Mouse (Mus musculus) hindbrain, embryonic 15.5 days (tissue): ENCODE measurements around the gene Gpr18. TPM values are rescaled to one million over a fixed set of nuclear protein-coding genes. Genes with fewer than 3 reads are reported as not detected.

Source experiments
- ATAC-seq: fragments of 200-750 bp; cut with Nextera tagmentation; 2 replicates; pipeline ENCODE4 v1.8.0; 2017; ENCODE audit warnings: low read depth, moderate number of reproducible peaks, moderate TSS enrichment; ENCODE audit not compliant: low FRiP score
- H3K27ac ChIP-seq: fragments of 300-500 bp; sonication (generic); replicated peaks from 2 replicates; pipeline ENCODE4 v1.5.1; 2015; ENCODE audit warnings: mild to moderate bottlenecking, inconsistent platforms
- H3K27me3 ChIP-seq: fragments of 300-500 bp; sonication (generic); 2 replicates; pipeline ENCODE4 v1.6.1; 2015; ENCODE audit warnings: control low read depth, inconsistent platforms
- H3K36me3 ChIP-seq: fragments of 300-500 bp; sonication (generic); 2 replicates; pipeline ENCODE4 v1.6.1; 2015; ENCODE audit warnings: control low read depth, inconsistent platforms
- H3K4me1 ChIP-seq: fragments of 300-500 bp; sonication (generic); replicated peaks from 2 replicates; pipeline ENCODE4 v1.6.1; 2015; ENCODE audit warnings: control low read depth, inconsistent platforms
- H3K4me2 ChIP-seq: fragments of 300-500 bp; sonication (generic); 2 replicates; pipeline ENCODE4 v1.6.1; 2015; ENCODE audit warnings: moderate library complexity, mild to moderate bottlenecking, inconsistent platforms
- H3K4me3 ChIP-seq: fragments of 300-500 bp; sonication (generic); 2 replicates; pipeline ENCODE4 v1.5.1; 2015; ENCODE audit warnings: mild to moderate bottlenecking, inconsistent platforms
- H3K9ac ChIP-seq: fragments of 300-500 bp; sonication (generic); 2 replicates; pipeline ENCODE4 v1.6.1; 2015; ENCODE audit warnings: inconsistent platforms
- H3K9me3 ChIP-seq: fragments of 300-500 bp; sonication (generic); 2 replicates; pipeline ENCODE4 v1.6.1; 2016; ENCODE audit warnings: control low read depth, inconsistent platforms
- WGBS: fragments of 180-500 bp; shearing (Covaris S2); methylation state at CpG from one replicate; pipeline ENCODE4 v1.1.7; 2015; 5-methylcytosine and 5-hydroxymethylcytosine counted together
- polyA plus RNA-seq: library from polyadenylated mRNA; unstranded; fragments of >200 nt; fragmentation: Nextera tagmentation; extraction: Ambion mirVana; gene quantifications from 2 replicates; pipeline ENCODE4 v1.2.1, GENCODE M21; 2015

The Gpr18 gene
- 0.19 and 0.28 TPM in 2 replicates for polyA plus RNA-seq

GRCm38 (mm10) chr14:121915621-121916020 is at the start of gene Gpr18:
Gpr18 (minus strand) TSS chr14:121915781.
- 80% methylated on average over 8 of the region's 8 CpGs for WGBS
- no peak within 1 kb of the TSS for H3K9ac ChIP-seq
- H3K4me2 ChIP-seq: no peak within 1 kb of the TSS
- no peaks in the 10 kb centered on the region for H3K4me1 ChIP-seq
- ATAC-seq: no peak
- H3K9me3 ChIP-seq: no peaks in the 10 kb centered on the region
- no peak within 1 kb of the TSS for H3K4me3 ChIP-seq
- H3K36me3 ChIP-seq: peaks cover 8% of the 10 kb centered on the region
- H3K27me3 ChIP-seq: no peaks in the 10 kb centered on the region
- H3K27ac ChIP-seq: no peak within 1 kb of the TSS

GRCm38 (mm10) chr14:121964990-121965389 is 49.4 kb upstream of the Gpr18 start, which contains the start of gene Gpr183:
Gpr183 (minus strand) TSS chr14:121965195.
- Histone ChIP-seq H3K9me3 (no peaks in the 10 kb centered on the region), H3K4me1 (peaks cover 10% of the 10 kb centered on the region), H3K4me2 (no peak within 1 kb of the TSS), H3K4me3 (no peak within 1 kb of the TSS), H3K27me3 (no peaks in the 10 kb centered on the region), H3K27ac (no peak within 1 kb of the TSS; the same call in 1 of the 2 replicates), H3K36me3 (no peaks in the 10 kb centered on the region), H3K9ac (no peak within 1 kb of the TSS)
- no peak for ATAC-seq
- 65% methylated on average over 6 of the region's 6 CpGs for WGBS

GRCm38 (mm10) chr14:121963942-121964335 is 48.4 kb upstream of the Gpr18 start:
- H3K4me2 ChIP-seq: peak overlapping the region; percentile 11; the same call in 1 of the 2 replicates

GRCm38 (mm10) chr14:121963251-121963941 is 47.8 kb upstream of the Gpr18 start:
- Histone ChIP-seq H3K27me3 (no peaks in the 10 kb centered on the region), H3K9me3 (no peaks in the 10 kb centered on the region), H3K4me3 (no peak overlapping the region), H3K4me1 (peaks cover 10% of the 10 kb centered on the region), H3K9ac (no peak overlapping the region), H3K36me3 (no peaks in the 10 kb centered on the region), H3K4me2 (peak overlapping the region; percentile 11; the same call in 1 of the 2 replicates), H3K27ac (no peak overlapping the region; the same call in 1 of the 2 replicates)
- peak; percentile 51; the same call in 1 of the 2 replicates for ATAC-seq
- 71% methylated on average over 9 of the region's 9 CpGs for WGBS

More at GRCm38 (mm10) chr14:121963942-121964335, 48.4 kb upstream of the Gpr18 start:
- no peaks in the 10 kb centered on the region for H3K36me3 ChIP-seq
- H3K27ac ChIP-seq: no peak overlapping the region; the same call in 1 of the 2 replicates
- no peak for ATAC-seq
- 45% methylated on average over 4 of the region's 4 CpGs for WGBS
- peaks cover 10% of the 10 kb centered on the region for H3K4me1 ChIP-seq
- H3K9me3 ChIP-seq: no peaks in the 10 kb centered on the region
- H3K27me3 ChIP-seq: no peaks in the 10 kb centered on the region
- no peak overlapping the region for H3K9ac ChIP-seq
- no peak overlapping the region for H3K4me3 ChIP-seq

GRCm38 (mm10) chr14:121962128-121962890 is 46.7 kb upstream of the Gpr18 start:
- no peak overlapping the region for H3K4me3 ChIP-seq
- H3K27me3 ChIP-seq: no peaks in the 10 kb centered on the region
- peaks cover 10% of the 10 kb centered on the region for H3K4me1 ChIP-seq
- whole genome bisulfite sequencing: 76% methylated on average over 14 of the region's 14 CpGs
- no peaks in the 10 kb centered on the region for H3K9me3 ChIP-seq
- H3K4me2 ChIP-seq: no peak overlapping the region
- H3K36me3 ChIP-seq: no peaks in the 10 kb centered on the region
- H3K9ac ChIP-seq: no peak overlapping the region
- no peak for ATAC-seq
- H3K27ac ChIP-seq: no peak overlapping the region

GRCm38 (mm10) chr14:121961496-121962127 is 46.0 kb upstream of the Gpr18 start:
- Histone ChIP-seq H3K4me3 (no peak overlapping the region), H3K27ac (no peak overlapping the region), H3K9ac (no peak overlapping the region), H3K4me1 (peaks cover 10% of the 10 kb centered on the region), H3K9me3 (no peaks in the 10 kb centered on the region), H3K4me2 (no peak overlapping the region), H3K27me3 (no peaks in the 10 kb centered on the region), H3K36me3 (no peaks in the 10 kb centered on the region)
- 88% methylated on average over 12 of the region's 12 CpGs for WGBS
- ATAC-seq: no peak

GRCm38 (mm10) chr14:121960997-121961396 is 45.4 kb upstream of the Gpr18 start:
- peaks cover 10% of the 10 kb centered on the region for H3K4me1 ChIP-seq
- no peak overlapping the region for H3K9ac ChIP-seq
- 80% methylated on average over 6 of the region's 6 CpGs for WGBS
- H3K4me3 ChIP-seq: no peak overlapping the region
- ATAC-seq: no peak
- no peaks in the 10 kb centered on the region for H3K36me3 ChIP-seq
- no peaks in the 10 kb centered on the region for H3K27me3 ChIP-seq
- H3K27ac ChIP-seq: no peak overlapping the region
- no peak overlapping the region for H3K4me2 ChIP-seq
- no peaks in the 10 kb centered on the region for H3K9me3 ChIP-seq

- H3K9ac ChIP-seq: no peak overlapping the region
- H3K27me3 ChIP-seq: no peaks in the 10 kb centered on the region
- H3K4me1 ChIP-seq: peaks cover 10% of the 10 kb centered on the region
- ATAC-seq: no peak
- H3K9me3 ChIP-seq: no peaks in the 10 kb centered on the region
- H3K4me3 ChIP-seq: no peak overlapping the region
- no peak overlapping the region for H3K27ac ChIP-seq
- no peak overlapping the region for H3K4me2 ChIP-seq
- no peaks in the 10 kb centered on the region for H3K36me3 ChIP-seq
- WGBS: 76% methylated on average over 2 of the region's 2 CpGs
Measured at GRCm38 (mm10) chr14:121960531-121960930, 45.0 kb upstream of the Gpr18 start.

GRCm38 (mm10) chr14:121960031-121960430 is 44.5 kb upstream of the Gpr18 start:
- no peak overlapping the region for H3K27ac ChIP-seq
- no peaks in the 10 kb centered on the region for H3K36me3 ChIP-seq
- H3K4me3 ChIP-seq: no peak overlapping the region
- H3K4me2 ChIP-seq: no peak overlapping the region
- WGBS: 92% methylated on average over 4 of the region's 4 CpGs
- no peaks in the 10 kb centered on the region for H3K9me3 ChIP-seq
- peaks cover 10% of the 10 kb centered on the region for H3K4me1 ChIP-seq
- no peak overlapping the region for H3K9ac ChIP-seq
- ATAC-seq: no peak
- H3K27me3 ChIP-seq: no peaks in the 10 kb centered on the region

GRCm38 (mm10) chr14:121959538-121959980 is 44.0 kb upstream of the Gpr18 start:
- Histone ChIP-seq H3K4me1 (peaks cover 10% of the 10 kb centered on the region), H3K36me3 (no peaks in the 10 kb centered on the region), H3K4me2 (no peak overlapping the region), H3K9ac (no peak overlapping the region), H3K27me3 (no peaks in the 10 kb centered on the region), H3K9me3 (no peaks in the 10 kb centered on the region), H3K4me3 (no peak overlapping the region), H3K27ac (no peak overlapping the region)
- 98% methylated on average over 3 of the region's 3 CpGs for WGBS
- ATAC-seq: no peak

GRCm38 (mm10) chr14:121958751-121959537 is 43.4 kb upstream of the Gpr18 start:
- H3K9ac ChIP-seq: no peak overlapping the region

More at GRCm38 (mm10) chr14:121958751-121959537, 43.4 kb upstream of the Gpr18 start:
- Histone ChIP-seq H3K4me3 (no peak overlapping the region), H3K9me3 (no peaks in the 10 kb centered on the region), H3K4me1 (peaks cover 8% of the 10 kb centered on the region), H3K27ac (no peak overlapping the region), H3K36me3 (no peaks in the 10 kb centered on the region), H3K4me2 (no peak overlapping the region), H3K27me3 (no peaks in the 10 kb centered on the region)
- no peak for ATAC-seq
- 86% methylated on average over 10 of the region's 10 CpGs for WGBS
